Mouse (Mus musculus): ENCODE data around the gene Cacna1s.

Cacna1s gene

DNA sequence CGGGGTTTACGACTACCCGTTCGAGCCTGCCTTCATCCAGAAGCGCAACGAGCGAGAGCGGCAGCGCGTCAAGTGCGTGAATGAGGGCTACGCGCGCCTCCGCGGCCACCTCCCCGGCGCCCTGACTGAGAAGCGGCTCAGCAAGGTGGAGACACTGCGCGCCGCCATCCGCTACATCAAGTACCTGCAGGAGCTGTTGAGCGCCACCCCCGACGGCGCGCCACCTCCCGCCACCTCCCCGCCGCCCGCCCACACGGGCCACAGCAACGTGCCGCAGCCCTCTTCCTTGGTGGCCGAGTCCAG, 1.6 kb upstream of the Cacna1s start:
- DNase-seq (ENCODE audit: extremely low read depth, low read depth, low spot score), result no peak

DNA sequence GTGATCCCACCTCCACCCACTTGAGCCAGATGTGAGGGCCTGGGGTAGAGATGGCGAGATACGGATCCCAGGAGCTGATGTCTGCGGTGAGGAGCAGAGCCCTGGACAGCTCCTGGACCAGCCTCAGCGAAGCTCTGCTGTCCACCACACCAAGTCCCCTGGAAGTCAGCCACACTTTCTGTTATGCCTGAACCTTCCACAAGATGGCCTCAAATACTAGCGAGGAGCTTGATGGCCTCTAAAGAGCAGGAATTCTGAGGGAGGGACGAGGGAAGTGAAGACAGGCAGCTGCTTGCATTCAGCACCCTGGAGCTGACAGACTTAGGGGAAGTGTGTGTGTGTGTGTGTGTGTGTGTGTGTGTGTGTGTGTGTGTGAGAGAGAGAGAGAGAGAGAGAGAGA, 1.1 kb upstream of the Cacna1s start:
- peak; percentile 14 for DNase-seq (ENCODE audit: extremely low read depth, low read depth, low spot score)

DNA sequence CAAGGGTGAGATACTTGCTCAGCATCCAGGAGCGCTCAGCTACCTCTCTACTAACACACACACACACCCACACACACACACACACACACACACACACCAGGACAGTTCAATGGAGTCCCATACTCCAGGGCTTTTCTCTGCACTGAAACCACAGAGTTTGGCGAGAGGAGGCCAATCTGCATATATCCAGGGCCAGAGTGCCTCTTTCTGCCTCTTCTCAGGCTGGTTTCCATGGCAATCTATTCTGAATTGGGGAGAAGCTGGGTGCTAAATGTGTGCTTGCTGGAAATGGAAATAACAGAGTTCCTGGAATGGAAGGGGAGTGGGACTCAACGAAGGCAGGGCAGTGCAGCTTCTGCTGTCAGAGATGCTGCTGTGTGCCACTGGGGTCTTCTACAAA, 3.2 kb downstream of the Cacna1s start:
- DNase-seq (ENCODE audit: extremely low read depth, low read depth, low spot score), result no peak

DNA sequence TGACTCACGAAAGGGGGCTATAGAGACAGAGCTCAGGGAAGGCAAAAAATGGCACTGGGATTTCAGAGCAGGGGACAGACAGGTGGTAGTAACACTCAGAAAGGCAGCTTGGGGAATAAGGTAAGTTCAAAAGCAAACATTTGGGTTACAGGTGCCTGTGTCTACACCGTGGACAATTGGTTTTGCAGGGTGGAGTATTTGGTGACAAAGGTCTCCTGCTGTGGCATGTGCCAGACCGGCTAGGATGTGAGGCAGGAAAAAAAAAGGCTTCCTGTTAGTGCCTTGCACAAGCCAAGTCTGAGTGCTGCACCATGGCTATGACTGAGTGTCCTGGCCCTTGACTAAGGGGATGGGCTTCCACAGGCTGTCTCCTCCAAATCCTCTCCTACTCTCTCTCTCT, 6.0 kb downstream of the Cacna1s start:
- no peak for DNase-seq (ENCODE audit: extremely low read depth, low read depth, low spot score)

DNA sequence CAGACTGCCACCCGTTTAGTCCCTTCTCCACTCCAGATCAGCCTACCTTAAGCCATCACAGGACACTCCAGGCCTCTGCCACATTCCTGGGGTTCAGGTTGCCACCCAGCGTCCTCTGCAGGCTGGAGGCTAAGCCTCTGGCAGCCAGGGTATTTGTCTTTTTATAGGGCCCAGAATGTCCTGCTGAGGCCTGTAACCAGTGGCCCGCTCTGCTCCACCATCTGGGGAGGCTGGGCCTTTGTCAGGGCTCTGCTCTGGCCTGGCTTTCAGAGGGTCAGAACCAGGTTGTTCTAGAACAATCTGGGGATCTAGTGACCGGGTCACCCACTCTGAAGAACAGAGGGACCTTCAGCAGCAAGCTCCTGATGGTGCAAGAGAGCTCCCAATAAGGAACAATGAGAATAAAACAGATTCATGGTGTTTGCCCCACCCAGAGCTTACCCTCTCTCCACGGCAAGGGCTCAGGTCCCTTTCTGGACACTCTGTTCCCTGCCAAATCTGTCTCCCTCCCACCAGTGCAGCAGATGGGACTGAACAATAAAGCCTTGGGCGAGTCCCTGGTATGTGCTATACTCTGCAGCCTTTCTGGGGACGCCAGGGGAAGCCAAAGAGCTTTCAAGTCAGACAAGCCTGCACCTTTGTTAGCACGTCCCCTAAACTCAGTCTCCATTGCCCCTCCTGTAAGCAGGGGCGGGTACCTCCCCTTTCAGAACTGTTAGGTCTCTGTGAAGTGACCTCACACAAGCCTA, 8.7 kb downstream of the Cacna1s start:
- no peak for DNase-seq (ENCODE audit: extremely low read depth, low read depth, low spot score)

DNA sequence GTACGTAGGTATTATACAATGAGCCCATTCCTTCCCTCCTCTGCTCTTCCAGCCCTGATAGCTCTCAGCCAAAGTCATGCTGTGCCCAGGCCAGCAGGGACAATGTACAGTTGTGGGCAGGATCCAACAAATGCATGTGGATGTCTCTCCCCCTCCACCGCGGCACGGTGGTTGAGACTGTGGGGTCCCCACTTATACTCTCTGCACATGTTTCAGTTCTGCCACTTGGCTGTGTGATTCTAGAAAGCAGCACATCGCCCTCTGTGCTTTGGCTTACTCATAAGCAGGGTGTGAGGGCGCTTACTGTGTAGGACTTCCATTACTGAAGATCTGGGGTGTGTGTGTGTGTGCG, 9.2 kb downstream of the Cacna1s start:
- DNase-seq (ENCODE audit: extremely low read depth, low read depth, low spot score), result no peak

DNA sequence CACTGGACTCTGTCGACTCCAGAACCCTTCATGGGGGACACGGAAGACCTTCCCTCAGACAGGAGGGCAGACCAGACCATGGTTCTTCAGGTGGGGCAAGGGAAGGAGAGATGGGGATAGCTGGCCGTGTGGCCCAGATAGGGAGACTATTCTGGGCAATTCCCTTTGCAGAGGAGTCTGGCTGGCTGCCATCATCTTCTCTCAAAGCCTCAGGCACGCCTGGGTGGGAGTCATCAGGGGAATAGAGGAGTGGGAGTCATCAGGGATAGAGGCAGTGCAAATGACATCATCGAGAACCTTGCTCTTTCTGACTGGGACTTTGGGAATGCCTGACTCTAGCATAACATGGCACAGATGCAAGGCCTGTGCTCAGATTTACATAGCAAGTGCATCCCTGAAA, 11.4 kb downstream of the Cacna1s start:
- DNase-seq (ENCODE audit: extremely low read depth, low read depth, low spot score), result no peak

DNA sequence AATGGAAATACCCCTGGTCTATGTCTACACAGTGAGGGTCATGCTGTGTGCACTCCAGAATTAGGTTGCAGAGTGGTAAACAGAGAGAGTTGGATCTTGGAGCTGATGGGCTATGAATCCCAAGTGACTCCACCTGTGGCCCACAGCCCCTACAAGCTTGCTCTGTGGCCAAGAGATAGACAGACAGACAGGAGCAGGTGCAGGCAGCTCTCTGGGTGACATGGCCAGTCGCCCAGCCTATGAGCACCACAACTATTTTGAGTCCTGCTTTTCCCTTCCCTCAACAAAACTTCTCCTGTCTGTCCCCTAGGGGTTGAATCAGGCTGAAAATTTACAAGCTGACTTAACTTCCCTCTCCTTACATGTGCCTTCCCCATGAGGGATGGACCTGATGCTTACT, 14.1 kb downstream of the Cacna1s start:
- DNase-seq (ENCODE audit: extremely low read depth, low read depth, low spot score), result no peak

DNA sequence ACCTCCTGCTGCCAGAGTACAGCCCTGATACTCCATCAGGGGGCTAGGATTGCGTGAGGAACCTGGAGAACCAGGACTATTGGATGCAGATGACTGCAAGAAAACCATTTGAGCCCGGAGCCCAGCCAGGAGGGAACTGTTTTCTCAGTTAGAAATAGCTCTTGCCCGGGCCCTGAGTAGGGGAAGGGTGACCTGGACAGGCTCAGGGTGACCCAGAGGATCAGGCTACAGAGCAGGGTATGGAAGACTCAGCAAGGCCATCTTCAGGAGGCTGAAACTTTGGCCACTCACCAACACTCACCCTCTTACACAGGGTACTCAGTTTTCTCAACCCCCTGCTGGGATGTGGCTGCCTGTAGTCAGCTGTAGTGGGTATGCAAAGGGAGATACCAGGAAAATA, 15.0 kb downstream of the Cacna1s start:
- no peak for DNase-seq (ENCODE audit: extremely low read depth, low read depth, low spot score)

DNA sequence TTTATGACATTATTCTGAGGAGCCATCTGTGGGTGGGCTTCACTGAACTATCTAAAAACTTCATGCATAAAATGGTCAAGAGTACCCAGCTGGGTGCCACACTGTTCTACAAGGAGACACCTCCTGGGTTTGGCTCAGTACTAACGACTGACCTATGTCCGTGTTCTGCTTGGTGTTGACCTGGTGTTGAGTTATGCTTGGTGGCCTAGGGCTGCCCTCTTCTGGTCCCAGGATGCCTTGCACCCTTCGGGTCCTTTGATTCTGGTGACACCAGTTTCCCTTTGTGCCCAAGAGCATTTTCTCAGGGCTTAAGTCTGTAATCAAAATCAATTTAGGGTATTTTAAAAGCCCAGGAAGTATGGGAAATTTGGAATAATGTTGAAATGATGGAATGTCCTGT, 23.5 kb downstream of the Cacna1s start:
- DNase-seq (ENCODE audit: extremely low read depth, low read depth, low spot score), result no peak

DNA sequence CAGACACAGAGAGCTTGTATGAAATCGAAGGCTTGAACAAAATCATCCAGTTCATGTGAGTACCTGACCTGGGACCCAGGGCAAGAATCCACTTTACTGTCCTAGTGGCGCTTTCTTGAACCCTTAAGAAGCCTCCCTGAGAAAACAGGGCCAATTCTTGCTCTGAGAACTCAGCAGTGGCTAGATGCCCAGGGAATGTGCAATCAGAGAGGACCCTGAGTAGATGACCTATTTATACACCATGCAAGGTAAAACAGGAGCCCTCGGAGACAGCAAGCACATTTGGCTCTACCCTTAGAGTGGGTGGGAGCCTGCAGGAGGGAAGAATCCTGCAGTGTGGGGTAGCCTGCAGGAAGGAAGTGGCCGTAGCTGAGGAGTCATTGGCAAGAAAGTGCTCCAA, 25.1 kb downstream of the Cacna1s start:
- DNase-seq (ENCODE audit: extremely low read depth, low read depth, low spot score), result no peak

DNA sequence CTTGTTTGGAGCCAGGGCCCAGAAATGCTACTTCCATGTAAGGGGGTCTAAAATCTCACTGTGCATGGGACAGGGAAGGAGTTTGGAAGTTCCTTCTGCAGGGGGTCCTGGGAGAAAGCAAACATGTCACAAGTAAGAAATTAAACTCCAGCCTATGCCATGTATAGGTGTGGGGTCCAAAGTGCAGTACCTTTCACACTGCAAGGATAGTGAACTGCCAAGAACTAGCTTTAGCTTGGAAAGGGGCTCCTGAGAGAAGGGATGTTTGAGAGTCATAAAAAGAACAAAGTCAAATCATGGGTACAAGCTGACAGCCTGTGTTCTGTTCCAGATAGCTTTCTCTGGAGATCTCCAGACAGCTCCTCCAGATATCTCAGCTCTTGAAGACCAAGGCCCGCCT, 28.6 kb downstream of the Cacna1s start:
- no peak for DNase-seq (ENCODE audit: extremely low read depth, low read depth, low spot score)

DNA sequence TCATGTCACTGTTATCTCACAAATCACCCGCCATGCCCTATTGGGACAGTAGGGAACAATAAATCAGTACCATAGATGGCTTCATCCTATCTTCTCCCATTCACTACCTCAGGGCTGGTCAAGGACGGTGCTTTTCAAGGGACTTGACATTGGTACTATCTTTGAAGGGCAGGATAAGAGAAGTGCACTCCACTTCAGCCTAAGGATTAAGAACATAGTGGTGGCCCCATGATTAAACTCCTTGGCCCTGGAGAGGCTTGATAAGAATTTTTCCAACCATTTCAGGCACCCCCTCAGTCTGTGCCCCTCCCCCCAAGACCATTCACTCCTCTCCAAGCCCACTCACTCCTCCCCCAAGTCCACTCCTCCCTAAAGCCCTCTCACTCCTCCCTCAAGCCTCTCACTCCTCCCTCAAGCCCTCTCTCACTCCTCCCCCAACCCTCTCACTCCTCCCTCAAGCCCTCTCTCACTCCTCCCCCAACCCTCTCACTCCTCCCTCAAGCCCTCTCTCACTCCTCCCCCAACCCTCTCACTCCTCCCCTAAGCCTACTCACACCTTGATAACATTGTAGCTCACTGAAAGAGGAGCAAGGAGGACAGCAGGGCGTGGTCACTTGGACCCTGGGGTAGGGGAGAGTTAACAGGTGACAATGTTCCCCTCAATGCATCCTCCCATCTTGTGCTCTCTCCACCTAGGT, 33.6 kb downstream of the Cacna1s start:
- no peak for DNase-seq (ENCODE audit: extremely low read depth, low read depth, low spot score)

DNA sequence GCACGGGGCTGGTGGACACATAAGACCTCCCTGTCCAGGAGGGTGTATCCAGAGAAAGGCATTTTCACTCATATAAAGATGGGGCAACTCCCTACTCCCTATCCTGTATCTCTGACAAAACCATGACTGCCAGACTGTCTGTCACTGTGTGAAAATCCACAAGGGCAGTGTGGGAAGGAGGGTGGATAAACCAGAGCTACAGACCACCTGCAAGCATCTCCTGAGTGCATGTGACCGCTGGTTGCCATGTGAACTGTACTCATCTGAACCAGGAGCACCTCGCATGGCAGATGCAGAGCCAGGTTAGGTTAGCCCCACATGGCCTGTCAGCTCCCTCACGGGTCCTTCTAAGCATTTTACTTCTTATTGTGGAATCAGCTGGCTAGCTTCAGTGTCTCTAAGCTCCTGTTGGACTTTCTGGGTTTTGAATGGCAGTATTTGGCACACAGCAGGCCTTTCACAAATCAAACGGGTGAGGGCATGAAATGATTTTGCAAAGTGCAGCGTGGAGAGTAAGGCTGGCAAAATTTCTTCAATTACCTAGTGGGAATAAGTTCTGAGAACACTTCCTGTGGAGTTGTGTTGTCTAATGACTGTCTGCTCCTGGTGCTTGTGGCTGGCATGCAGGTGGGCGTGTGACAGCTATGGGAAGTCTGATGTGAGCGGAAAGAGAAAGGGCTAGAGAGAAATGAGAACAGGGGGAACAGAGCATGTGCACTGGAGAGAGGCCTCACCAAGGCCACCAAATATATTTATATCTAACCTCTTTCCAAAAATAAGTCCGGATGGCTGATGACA, 37.0 kb downstream of the Cacna1s start:
- DNase-seq (ENCODE audit: extremely low read depth, low read depth, low spot score), result no peak

DNA sequence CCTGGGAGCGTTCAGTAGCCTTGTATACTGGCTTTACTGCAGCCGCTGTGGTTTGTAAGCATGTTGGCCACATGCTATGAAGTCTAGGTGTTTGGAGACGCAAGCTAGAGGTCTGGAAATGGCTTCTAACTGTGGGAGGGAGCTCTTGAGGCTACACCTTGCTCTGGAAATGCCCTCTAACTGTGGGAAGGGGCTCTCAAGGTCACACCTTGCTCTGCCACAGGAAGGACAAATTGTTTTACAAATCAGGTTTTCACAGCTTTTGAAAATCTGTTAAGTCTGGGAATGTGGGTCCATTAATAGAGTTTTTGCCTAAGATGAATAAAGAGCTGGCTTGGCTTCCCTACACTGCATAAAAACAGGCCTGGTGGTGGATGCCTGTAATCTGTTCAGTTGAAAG, 41.2 kb downstream of the Cacna1s start:
- no peak for DNase-seq (ENCODE audit: extremely low read depth, low read depth, low spot score)

DNA sequence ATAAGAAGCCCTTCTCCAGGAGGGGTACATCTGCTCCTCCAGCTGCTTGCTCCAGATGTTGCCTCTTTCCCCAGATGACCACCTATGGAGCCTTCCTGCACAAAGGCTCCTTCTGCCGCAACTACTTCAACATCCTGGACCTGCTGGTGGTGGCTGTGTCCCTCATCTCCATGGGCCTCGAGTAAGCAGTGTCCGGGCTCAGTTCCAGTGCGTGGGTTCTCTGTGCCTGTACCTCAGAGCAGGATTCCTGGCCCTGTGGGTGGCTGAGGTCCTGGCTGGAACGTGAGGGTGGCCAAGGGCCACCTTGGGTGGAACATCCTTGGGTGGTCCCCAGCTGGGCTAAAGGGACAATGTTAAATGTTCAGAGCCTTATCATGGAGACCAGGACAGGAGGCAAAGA, 42.3 kb downstream of the Cacna1s start:
- DNase-seq (ENCODE audit: extremely low read depth, low read depth, low spot score), result no peak

DNA sequence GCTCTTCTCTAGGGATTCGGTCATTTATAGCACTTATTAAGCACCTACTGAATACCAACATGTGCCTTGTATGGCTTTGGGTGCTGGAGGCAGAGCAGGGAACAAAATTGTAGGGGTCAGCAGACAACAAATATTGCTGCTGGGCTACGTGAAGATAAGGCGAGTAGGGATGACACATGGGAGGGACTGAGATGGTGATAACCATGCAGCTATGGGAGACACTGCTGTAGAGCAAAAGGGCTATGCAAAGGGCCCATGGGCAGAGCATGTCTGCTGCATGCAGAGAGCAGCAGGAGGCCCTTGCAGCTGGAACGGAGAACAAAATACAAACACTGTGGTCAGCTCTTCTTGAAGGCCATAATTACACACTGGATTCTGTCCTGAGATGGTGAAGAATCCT, 49.5 kb downstream of the Cacna1s start:
- no peak for DNase-seq (ENCODE audit: extremely low read depth, low read depth, low spot score)

DNA sequence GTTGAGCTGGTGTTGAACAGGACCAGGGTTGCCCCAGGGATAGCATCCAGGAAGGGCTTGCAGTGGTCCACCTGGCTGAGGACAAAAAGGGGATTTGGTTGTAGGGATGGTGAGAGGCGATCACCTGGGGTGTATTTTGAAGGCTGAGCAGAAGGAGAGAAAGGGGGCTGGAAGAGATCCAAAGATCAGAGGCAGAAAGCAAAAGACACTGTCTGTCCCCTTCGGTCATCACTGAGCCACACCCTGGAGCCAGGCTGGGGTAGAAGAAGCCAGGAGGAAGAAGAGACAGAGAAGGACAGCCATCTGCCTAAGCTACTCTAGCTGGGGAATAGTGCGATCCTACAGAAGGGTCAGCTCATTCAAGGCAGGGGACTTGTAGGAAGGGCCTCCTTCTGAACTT, 50.0 kb downstream of the Cacna1s start:
- DNase-seq (ENCODE audit: extremely low read depth, low read depth, low spot score), result no peak

DNA sequence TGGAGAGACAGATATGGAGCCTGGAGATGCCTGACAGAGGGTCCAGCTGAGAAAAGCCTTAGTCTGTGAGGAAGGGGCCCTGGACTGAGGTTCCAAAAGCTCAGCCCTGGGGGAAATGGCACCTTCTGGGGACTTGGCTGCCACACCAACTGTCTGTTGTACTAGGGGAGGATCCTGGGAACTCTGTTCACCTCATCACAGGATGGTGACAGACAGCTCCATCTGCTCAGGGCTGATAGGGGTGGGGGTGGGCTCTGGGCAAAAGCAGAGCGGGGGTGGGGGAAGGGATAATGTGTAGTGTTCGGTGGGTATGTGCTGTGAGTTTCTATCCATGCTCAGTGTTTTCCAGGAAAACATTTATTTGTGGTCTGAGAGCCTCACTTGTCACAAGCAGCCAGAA, 50.4 kb downstream of the Cacna1s start:
- DNase-seq (ENCODE audit: extremely low read depth, low read depth, low spot score), result no peak

DNA sequence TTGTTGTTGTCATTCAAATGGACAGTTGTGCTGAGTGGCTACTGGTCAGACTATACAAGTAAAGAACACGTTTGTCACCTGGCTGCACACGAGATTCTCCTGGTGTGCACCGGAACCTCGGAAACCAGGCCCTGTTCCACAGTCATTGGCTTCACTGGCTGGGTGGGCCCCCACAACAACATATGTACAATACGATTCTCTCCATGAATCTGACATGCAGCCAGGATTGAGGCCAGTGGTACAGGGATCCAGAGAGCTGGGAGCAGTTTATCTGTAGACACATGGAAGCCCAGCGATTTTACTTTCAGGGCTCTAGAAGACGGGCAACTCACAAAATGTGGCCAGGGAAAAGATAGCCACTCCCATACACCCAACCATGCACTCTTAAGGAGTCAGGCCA, 51.1 kb downstream of the Cacna1s start:
- DNase-seq (ENCODE audit: extremely low read depth, low read depth, low spot score), result no peak

DNA sequence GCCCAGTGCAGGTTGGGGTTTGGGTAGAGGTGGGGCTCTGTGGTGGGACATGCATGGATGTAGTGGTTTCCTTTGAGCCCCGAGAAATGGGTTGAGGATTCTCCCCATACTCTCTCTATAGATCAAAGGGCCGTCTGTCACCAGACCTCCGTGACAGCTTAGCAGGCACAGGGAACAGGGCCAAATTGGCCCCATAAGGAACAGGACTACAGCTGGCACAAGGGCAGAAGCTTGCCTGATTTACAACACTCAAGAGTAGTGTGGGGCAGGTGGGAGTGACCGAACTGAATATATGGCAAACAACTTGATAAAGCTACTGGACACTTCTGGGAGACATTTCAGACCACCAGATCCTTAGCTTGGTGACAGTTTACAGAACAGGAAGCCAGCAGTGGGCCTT, 52.2 kb downstream of the Cacna1s start:
- DNase-seq (ENCODE audit: extremely low read depth, low read depth, low spot score), result no peak

DNA sequence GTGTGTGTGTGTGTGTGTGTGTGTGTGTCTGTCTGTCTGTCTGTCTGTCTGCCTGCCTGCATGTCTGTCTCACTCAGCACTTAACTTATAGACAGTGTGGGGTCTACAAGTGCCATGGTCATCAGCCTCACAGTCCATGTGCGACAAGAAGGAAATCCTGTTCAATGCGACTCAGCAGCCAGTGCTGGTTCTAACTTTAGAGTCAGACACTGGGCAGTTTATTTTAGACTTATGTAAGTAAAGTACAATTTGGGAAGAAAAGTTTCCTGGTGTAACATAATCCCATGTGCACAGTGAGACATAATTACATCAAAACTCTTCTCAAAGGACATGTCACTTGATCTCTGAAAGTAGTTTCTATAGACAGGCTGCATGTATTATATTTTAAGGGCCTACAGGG, 56.9 kb downstream of the Cacna1s start:
- no peak for DNase-seq (ENCODE audit: extremely low read depth, low read depth, low spot score)

Measured in fat pad, adult 2 months (tissue).